Mouse (Mus musculus): ENCODE data around the gene Slc16a11.

GRCm38 (mm10) chr11:70228828-70229227 is 16.3 kb downstream of the Slc16a11 start:
- TF ChIP-seq CTCF (IDR thresholded peaks at IDR 0.05; ENCODE audit: control insufficient read depth, insufficient read depth, insufficient read length) (no peak), USF1 (IDR thresholded peaks at IDR 0.05; ENCODE audit: low read depth) (no peak), FOSL1 (IDR thresholded peaks at IDR 0.05; ENCODE audit: insufficient read depth, low read length, poor library complexity, severe bottlenecking) (no peak)
